Mouse (Mus musculus): Measurements from ENCODE around the gene Med29. TPM values are rescaled to one million over a fixed set of nuclear protein-coding genes. Genes with fewer than 3 reads are reported as not detected.

The Med29 gene
- polyA plus RNA-seq, 1 experiment from 2014 or later, result 44.2 TPM

DNA sequence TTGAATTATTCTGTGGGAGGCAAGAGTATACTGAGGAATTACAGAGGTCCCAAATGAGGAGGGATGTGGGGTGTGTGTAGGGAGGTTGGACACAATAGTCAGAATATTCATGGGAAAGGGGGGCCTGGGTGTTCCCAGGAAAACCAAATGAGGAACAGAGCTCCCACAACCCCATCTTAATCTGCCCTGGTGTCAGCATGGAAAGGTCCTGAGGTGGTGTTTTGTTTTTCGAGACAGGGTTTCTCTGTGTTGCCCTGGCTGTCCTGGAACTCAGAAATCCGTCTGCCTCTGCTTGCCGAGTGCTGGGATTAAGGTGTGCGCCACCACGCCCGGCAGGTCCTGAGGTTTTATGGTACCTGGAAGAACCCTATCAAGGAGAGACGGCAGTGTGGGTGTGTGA, 34.1 kb downstream of the Med29 start:
- H3K4me1 ChIP-seq (replicated peaks; ENCODE audit: control insufficient read depth, insufficient read depth, low read length), result peaks cover 10% of the 10 kb centered on the region; the same call in 1 of the 2 replicates
- H3K27ac ChIP-seq (ENCODE audit: low read depth, low read length), result peak overlapping the region; percentile 69
- 33% methylated on average over 7 of the region's 7 CpGs for WGBS
- ATAC-seq, result no peak
- H3K27me3 ChIP-seq (replicated peaks; ENCODE audit: control insufficient read depth, insufficient read depth, low read length), result no peaks in the 10 kb centered on the region
- H3K36me3 ChIP-seq (ENCODE audit: control insufficient read depth, insufficient read depth), result peaks cover 54% of the 10 kb centered on the region
- H3K4me3 ChIP-seq (ENCODE audit: low read depth, low read length), result no peak overlapping the region
- peak overlapping the region; percentile 30 for H3K4me2 ChIP-seq (replicated peaks; ENCODE audit: low read depth)
- H3K9ac ChIP-seq (ENCODE audit: low read depth, low read length), result no peak overlapping the region
- TF ChIP-seq CTCF (IDR thresholded peaks at IDR 0.05; ENCODE audit: low read depth), result no peak
- H3K9me3 ChIP-seq (ENCODE audit: control insufficient read depth), result no peaks in the 10 kb centered on the region

DNA sequence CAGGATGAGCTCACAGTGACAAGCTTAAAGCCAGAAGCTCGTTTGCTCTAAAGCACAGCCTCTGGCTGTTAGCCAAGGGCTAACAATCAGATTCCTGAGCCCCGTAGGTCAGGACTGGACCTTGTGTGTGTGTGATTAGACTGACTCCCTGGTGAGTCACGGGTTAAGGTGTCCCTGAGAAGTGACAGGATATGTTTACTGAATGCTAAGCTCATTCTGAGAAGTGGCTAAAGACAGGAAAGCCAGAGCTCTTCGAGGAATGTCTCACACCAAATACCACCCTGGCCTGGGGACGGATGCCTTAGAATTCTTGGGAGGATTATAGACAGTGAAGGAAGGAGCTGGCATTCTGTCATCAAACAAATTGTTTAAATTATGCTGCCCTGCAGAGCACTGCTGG, 34.5 kb downstream of the Med29 start:
- peak overlapping the region; percentile 69 for H3K27ac ChIP-seq (ENCODE audit: low read depth, low read length)
- no peak for TF ChIP-seq CTCF (IDR thresholded peaks at IDR 0.05; ENCODE audit: low read depth)
- WGBS, result 5% methylated on average over 5 of the region's 5 CpGs
- H3K4me2 ChIP-seq (replicated peaks; ENCODE audit: low read depth), result peak overlapping the region; percentile 30
- no peaks in the 10 kb centered on the region for H3K9me3 ChIP-seq (ENCODE audit: control insufficient read depth)
- no peak overlapping the region for H3K4me3 ChIP-seq (ENCODE audit: low read depth, low read length)
- H3K9ac ChIP-seq (ENCODE audit: low read depth, low read length), result peak overlapping the region; percentile 41
- H3K27me3 ChIP-seq (replicated peaks; ENCODE audit: control insufficient read depth, insufficient read depth, low read length), result no peaks in the 10 kb centered on the region
- ATAC-seq, result peak; percentile 32; the same call in 1 of the 2 replicates
- H3K4me1 ChIP-seq (replicated peaks; ENCODE audit: control insufficient read depth, insufficient read depth, low read length), result peaks cover 10% of the 10 kb centered on the region; the same call in 1 of the 2 replicates
- H3K36me3 ChIP-seq (ENCODE audit: control insufficient read depth, insufficient read depth), result peaks cover 56% of the 10 kb centered on the region

DNA sequence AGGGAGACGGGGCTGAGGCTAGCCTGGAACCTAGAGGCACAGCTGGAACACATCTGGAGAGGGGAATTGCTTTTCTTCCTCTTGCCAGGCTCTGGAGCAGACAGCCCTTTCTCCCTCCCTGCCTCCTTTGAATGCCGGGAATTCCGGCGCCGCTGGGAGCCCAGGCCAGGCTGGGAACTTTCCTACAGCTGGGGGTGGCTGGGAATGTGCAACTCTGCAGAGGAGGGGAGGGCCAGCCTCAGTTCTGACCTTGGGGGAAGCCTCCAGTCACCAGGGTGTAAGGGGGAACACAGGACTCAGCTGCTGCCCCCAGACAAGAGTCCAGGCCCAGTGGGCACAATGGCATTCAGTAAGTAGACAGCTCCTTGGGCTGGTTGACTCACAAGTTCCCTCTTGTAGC, 35.5 kb downstream of the Med29 start:
- no peak for TF ChIP-seq CTCF (IDR thresholded peaks at IDR 0.05; ENCODE audit: low read depth)
- Histone ChIP-seq H3K4me2 (replicated peaks; ENCODE audit: low read depth) (no peak overlapping the region), H3K27ac (ENCODE audit: low read depth, low read length) (peak overlapping the region; percentile 69; the same call in 1 of the 2 replicates), H3K4me1 (replicated peaks; ENCODE audit: control insufficient read depth, insufficient read depth, low read length) (peaks cover 10% of the 10 kb centered on the region; the same call in 1 of the 2 replicates), H3K4me3 (ENCODE audit: low read depth, low read length) (no peak overlapping the region), H3K9ac (ENCODE audit: low read depth, low read length) (no peak overlapping the region), H3K9me3 (ENCODE audit: control insufficient read depth) (no peaks in the 10 kb centered on the region), H3K36me3 (ENCODE audit: control insufficient read depth, insufficient read depth) (peaks cover 56% of the 10 kb centered on the region), H3K27me3 (replicated peaks; ENCODE audit: control insufficient read depth, insufficient read depth, low read length) (no peaks in the 10 kb centered on the region)
- WGBS, result 18% methylated on average over 5 of the region's 5 CpGs
- no peak for ATAC-seq

GRCm38 (mm10) chr7:28355221-28355620, 37.3 kb downstream of the Med29 start:
- Histone ChIP-seq H3K36me3 (ENCODE audit: control insufficient read depth, insufficient read depth) (peaks cover 40% of the 10 kb centered on the region), H3K9ac (ENCODE audit: low read depth, low read length) (no peak overlapping the region), H3K4me3 (ENCODE audit: low read depth, low read length) (no peak overlapping the region), H3K4me1 (replicated peaks; ENCODE audit: control insufficient read depth, insufficient read depth, low read length) (peaks cover 10% of the 10 kb centered on the region; the same call in 1 of the 2 replicates), H3K27me3 (replicated peaks; ENCODE audit: control insufficient read depth, insufficient read depth, low read length) (no peaks in the 10 kb centered on the region), H3K4me2 (replicated peaks; ENCODE audit: low read depth) (no peak overlapping the region), H3K9me3 (ENCODE audit: control insufficient read depth) (no peaks in the 10 kb centered on the region), H3K27ac (ENCODE audit: low read depth, low read length) (no peak overlapping the region)
- 75% methylated on average over 3 of the region's 3 CpGs for WGBS
- no peak for ATAC-seq
- no peak for TF ChIP-seq CTCF (IDR thresholded peaks at IDR 0.05; ENCODE audit: low read depth)

DNA sequence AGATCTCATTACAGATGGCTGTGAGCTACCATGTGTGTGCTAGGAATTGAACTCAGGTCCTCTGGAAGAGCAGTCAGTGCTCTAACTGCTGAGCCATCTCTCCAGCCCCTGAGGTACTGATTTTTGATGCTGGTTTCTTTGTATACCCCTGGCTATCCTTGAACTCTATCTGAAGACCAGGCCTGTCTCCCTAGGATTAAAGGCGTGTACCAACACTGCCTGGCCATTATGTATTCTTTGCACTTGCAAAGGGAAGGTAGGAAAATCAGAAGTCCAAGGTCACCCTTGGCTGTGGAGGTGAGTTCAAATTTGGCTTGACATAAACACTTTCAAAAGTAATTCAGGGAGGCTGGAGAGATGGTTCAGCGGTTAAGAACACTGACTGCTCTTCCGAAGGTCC, 37.9 kb downstream of the Med29 start:
- H3K9me3 ChIP-seq (ENCODE audit: control insufficient read depth), result no peaks in the 10 kb centered on the region
- no peak for ATAC-seq
- H3K9ac ChIP-seq (ENCODE audit: low read depth, low read length), result no peak overlapping the region
- no peak overlapping the region for H3K27ac ChIP-seq (ENCODE audit: low read depth, low read length)
- H3K27me3 ChIP-seq (replicated peaks; ENCODE audit: control insufficient read depth, insufficient read depth, low read length), result no peaks in the 10 kb centered on the region
- H3K4me2 ChIP-seq (replicated peaks; ENCODE audit: low read depth), result no peak overlapping the region
- H3K36me3 ChIP-seq (ENCODE audit: control insufficient read depth, insufficient read depth), result peaks cover 34% of the 10 kb centered on the region
- 88% methylated on average over 3 of the region's 3 CpGs for WGBS
- no peak for TF ChIP-seq CTCF (IDR thresholded peaks at IDR 0.05; ENCODE audit: low read depth)
- H3K4me3 ChIP-seq (ENCODE audit: low read depth, low read length), result no peak overlapping the region
- peaks cover 10% of the 10 kb centered on the region; the same call in 1 of the 2 replicates for H3K4me1 ChIP-seq (replicated peaks; ENCODE audit: control insufficient read depth, insufficient read depth, low read length)

DNA sequence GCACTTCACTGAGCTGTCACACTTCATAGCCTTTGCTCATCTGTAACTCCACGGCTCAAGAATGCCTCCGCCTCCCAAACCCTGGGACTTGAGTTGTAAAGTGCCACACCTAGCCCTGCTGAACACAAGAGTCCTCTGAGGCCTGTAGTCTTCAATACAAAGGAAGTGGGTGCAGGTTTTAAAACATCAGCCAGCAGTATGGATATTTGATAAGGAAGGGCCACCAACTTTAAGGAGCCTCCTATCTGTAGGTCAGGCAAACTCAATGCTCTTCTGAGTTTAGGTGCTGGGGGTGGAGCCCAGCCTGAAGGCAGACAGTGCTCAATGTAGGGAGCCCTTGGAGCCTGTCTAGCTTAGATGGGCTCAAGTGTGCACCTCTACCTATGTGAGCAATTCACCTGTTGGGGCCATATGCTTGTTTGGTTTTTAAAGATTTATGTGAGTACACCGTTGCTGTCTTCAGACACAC, 38.4 kb downstream of the Med29 start:
- WGBS, result 61% methylated on average over 3 of the region's 3 CpGs
- H3K4me2 ChIP-seq (replicated peaks; ENCODE audit: low read depth), result no peak overlapping the region
- H3K4me1 ChIP-seq (replicated peaks; ENCODE audit: control insufficient read depth, insufficient read depth, low read length), result peaks cover 10% of the 10 kb centered on the region; the same call in 1 of the 2 replicates
- TF ChIP-seq CTCF (IDR thresholded peaks at IDR 0.05; ENCODE audit: low read depth), result no peak
- H3K27ac ChIP-seq (ENCODE audit: low read depth, low read length), result peak overlapping the region; percentile 28; the same call in 1 of the 2 replicates
- no peak for ATAC-seq
- H3K9ac ChIP-seq (ENCODE audit: low read depth, low read length), result no peak overlapping the region
- H3K36me3 ChIP-seq (ENCODE audit: control insufficient read depth, insufficient read depth), result peaks cover 30% of the 10 kb centered on the region
- H3K4me3 ChIP-seq (ENCODE audit: low read depth, low read length), result no peak overlapping the region
- H3K27me3 ChIP-seq (replicated peaks; ENCODE audit: control insufficient read depth, insufficient read depth, low read length), result no peaks in the 10 kb centered on the region
- H3K9me3 ChIP-seq (ENCODE audit: control insufficient read depth), result no peaks in the 10 kb centered on the region

Data from intestine, postnatal 0 days (tissue).